Mouse (Mus musculus): Measurements from ENCODE around the gene Ttc34.

DNA sequence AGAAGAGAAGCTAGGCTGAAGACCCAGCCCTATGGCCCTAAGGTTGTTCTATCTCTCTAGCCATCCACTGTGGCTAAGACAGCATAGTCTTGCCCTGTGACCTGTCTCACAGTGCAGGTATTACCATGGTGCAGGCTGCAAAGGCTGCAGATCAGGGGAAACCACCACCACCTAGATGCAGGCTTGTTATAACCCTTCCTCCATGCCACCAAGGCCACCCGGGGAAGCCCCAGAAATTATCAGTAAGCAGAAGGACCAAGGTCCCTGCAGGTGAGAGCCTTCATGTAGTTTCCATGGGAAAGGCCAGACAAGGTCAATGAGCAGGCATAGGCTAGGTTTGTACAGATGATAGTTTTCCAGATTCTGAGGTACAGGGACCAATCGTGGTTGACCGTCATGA lies 76.6 kb downstream of the Ttc34 start:
- no peak for TF ChIP-seq CTCF (IDR thresholded peaks at IDR 0.05)
- no peak for TF ChIP-seq POLR2A (IDR thresholded peaks at IDR 0.05; ENCODE audit: insufficient read depth, low read depth, low read length)
- no peak for TF ChIP-seq EP300 (IDR thresholded peaks at IDR 0.05; ENCODE audit: insufficient read depth, low read depth, low read length)
